In genomic region chr2:174071406-174071805, GRCm38 (mm10) we compare ENCODE assay signal across 12 mouse cellular contexts.
"Had no signal": no experiment of that assay in that cellular context is flagged by ENCODE, and none has a peak within 500 bp of the region (broad histone marks: within the 10 kb centered on the region; RNA-seq: fewer than 3 reads in every experiment).

No protein-coding gene starts in this region.

- H3K27ac ChIP-seq: kidney, embryonic 15.5 days; left cerebral cortex, adult 2 months; liver, embryonic 13.5 days; macrophage; midbrain, embryonic 13.5 days had no signal

- H3K27me3 ChIP-seq: liver, embryonic 13.5 days; midbrain, embryonic 13.5 days had no signal

- ATAC-seq: liver, postnatal 0 days; midbrain, embryonic 13.5 days had no signal

- H3K4me3 ChIP-seq: kidney, embryonic 15.5 days; left cerebral cortex, adult 2 months; liver, embryonic 13.5 days; megakaryocyte, embryonic 14.5 days; midbrain, embryonic 13.5 days had no signal

- H3K9me3 ChIP-seq: kidney, embryonic 15.5 days; liver, embryonic 13.5 days; midbrain, embryonic 13.5 days had no signal

- H3K36me3 ChIP-seq: kidney, embryonic 15.5 days; liver, embryonic 13.5 days; midbrain, embryonic 13.5 days had no signal

- H3K4me2 ChIP-seq: kidney, embryonic 15.5 days; liver, embryonic 13.5 days; midbrain, embryonic 13.5 days had no signal

- DNase-seq: kidney, postnatal 14 days; liver; liver, embryonic 13.5 days; liver, postnatal 0 days; lung, postnatal 10 days; right cerebral cortex, postnatal 14 days; thymus, postnatal 36 days had no signal

- H3K9ac ChIP-seq: kidney, embryonic 15.5 days; liver, embryonic 13.5 days; liver, postnatal 0 days; midbrain, embryonic 13.5 days had no signal
